Mouse (Mus musculus): Measurements from ENCODE around the gene Vmn2r59.
"Not testable (repeated sequence)": the region's sequence is repeated elsewhere in the genome, so short reads cannot be mapped to it uniquely, and the experiment has no call there.

Vmn2r59 gene

DNA sequence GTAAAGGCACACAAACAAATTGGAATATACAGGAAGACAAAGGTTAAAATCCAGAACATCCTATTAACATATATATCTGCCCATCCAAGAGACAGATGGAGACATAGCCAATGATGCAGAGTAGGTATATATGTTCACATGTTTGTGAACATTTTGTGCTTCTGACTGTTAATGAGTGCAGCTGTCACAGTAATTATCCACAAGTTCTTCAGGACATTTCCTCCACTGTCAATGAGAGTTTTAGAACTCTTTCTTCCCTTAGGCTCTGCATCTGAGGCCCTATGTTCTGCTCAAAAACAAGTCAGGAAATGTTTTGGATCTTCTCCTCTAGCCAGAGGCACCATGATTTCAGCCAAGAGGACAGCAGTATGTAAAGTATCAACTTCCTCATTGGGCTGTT, at the start of gene Vmn2r59:
TSS of gene Vmn2r59 (minus strand) at position 101 of the 400 bp plus-strand sequence.
- DNase-seq (ENCODE audit: low spot score) = no peak

DNA sequence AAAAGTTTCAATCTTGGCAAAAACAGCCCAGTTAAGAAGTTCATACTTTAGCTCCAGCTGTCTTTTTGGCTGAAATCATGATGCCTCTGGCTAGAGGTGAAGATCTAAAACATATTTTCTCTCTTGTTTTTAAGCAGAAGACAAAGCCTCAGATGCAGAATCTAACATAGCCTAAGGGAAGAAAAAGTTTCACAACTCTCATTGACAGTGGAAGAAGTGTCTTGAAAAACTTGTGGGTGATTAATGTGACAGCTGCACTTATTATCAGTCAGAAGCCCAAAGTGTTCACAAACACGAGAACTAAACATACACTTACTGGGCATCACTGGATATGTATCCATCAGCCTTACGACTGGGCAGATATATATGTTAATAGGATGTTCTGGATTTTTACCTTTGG, 48.6 kb upstream of the Vmn2r59 start, which contains the start of gene Vmn2r60:
TSS of gene Vmn2r60 (plus strand) at position 301 of the 400 bp plus-strand sequence.
- no peak for DNase-seq (ENCODE audit: low spot score)

DNA sequence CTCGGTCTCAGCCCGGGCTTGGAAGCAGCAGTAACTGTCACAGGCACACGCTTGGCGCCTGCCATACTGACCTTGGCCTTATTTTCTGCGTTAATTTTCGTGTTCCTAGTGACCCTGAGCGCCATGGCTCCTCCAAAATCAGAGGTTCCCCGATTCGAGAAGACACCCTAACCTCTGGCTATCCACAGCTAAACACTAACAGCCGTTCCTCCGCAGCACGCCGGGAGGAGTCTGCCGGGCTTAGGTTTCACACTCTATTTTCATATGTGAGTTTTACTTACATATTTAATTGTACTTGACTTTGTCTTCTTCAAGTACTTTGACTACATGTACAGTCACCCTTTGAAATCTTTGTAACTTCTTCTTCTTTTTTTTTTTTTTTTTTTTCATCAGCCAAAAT, 48.2 kb upstream of the Vmn2r59 start:
- DNase-seq (ENCODE audit: low spot score) = not testable (repeated sequence)
